Mouse (Mus musculus): ENCODE results near the gene Prss32. TPM values are rescaled to one million over a fixed set of nuclear protein-coding genes. Genes with fewer than 3 reads are reported as not detected.

Gene Prss32
- 1 to 10 TPM in 1 of 3 experiments, under 1 TPM in 1, not detected in 1; 0.34 to 1.1 TPM for polyA plus RNA-seq (2017; shearing (Covaris generic))

DNA sequence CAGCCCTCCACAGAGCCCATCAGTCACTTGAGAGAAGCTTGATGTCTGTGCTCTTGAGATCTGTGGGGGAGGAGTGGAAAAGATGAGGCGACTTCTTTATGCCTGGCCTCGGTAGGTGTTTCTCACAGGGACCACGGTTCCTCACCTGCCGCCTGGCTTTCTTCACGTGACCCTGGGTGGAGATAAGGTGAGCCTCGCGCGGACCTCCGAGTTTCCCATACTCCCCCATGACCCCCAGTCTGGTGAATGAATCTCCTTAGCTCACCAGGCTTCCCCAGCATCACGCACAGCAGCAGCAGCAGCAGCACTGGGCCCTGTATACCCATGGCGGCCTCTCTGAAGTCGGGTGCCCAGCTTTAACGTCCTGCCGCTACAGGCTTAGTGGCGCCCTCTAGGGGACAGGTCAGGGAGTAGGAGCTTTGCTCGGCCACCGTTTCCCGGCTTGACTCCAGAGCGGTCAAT lies at the start of gene Prss32, which contains the start of gene Prss41:
Gene Prss32, plus strand, starts transcription at position 44 of the 462 bp plus-strand sequence.
Gene Prss41, minus strand, starts transcription at position 361 of the 462 bp plus-strand sequence.
- ATAC-seq: peak; percentile 94

DNA sequence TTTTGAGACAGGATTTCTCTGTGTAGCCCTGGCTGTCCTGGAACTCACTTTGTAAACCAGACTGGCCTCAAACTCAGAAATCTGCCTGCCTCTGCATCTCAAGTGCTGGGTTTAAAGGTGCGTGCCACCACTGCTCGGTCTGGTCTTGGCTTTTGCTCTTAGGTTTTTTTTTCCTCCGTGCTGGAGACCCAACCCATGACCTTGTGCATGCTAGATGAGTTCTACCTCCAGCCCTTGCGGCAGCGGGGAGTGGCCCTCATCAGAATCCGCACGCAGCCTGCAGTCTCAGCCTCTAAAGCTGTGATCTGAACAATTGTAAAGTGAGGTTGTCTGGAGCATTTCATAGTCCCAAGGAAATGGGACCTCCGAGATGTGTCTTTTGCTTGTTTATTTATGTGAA lies 48.3 kb upstream of the Prss32 start:
- ATAC-seq: no peak

DNA sequence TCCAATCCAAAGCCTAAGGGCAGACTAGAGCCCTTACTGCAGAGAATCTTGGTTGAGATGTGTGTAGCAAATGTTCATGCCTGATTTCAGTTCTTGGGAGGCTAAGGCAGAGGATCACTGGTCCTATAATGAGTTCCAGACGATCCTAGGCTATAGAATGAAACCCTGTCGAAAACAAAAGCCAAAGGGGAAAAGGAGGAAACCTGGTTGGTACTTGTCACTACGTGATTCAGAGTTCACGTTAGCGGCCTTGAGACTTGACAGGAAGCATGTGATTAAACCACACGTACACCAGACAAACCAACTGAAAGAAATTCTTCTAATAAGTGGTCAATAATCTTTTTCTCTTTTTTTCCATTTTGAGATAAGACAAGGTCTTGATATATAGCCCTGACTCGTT lies 46.3 kb upstream of the Prss32 start:
- peak; percentile 95 for ATAC-seq

DNA sequence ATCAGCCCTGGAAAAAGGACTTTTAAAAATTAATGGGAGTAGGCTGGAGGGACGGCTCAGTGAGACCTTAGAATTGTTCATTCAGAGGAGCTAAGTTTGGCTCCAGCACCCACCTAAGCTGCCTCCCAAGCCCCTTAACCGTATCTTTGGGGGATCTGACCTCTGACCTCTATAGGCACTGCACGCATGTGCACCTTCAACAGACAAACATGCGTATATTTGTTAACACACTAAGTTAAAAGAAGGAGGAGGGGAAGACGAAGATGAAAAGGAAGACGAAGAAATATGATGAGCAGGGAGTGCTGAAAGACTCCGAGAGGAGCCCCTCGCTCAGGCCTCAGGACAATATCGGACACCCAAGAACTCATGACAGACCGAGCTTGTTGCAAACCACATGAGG lies 42.0 kb upstream of the Prss32 start:
- ATAC-seq: no peak

DNA sequence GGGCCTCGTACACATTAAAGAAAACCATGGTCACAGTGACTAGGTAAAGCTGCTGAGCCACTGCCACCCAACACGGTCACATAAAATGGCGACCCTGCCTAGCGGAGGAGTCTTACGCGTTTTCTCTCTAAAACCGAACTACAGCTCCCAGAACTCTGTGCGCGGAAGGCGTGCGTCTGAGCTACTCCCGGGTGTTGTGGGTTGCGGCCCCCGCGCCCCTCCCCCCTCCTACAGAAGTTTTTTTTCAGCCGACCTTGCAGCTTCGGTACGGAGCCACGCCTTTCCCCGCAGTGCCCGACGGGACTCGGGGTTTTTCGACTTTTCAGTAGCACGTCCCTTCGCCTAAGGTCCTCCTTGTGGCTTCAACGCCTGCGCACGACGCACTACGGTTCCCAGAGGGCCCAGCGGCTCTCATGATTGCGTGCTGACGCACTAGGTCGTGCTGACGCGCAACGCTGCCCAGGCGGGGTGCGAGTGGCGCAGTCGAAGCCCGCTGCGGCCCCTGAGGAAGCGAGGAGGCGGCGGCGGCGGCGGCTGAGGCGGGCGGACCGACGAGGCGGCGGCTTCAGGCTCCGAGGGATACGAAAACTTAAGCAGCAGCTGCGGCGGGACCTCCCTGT lies 40.8 kb upstream of the Prss32 start:
- peak; percentile 87 for ATAC-seq

DNA sequence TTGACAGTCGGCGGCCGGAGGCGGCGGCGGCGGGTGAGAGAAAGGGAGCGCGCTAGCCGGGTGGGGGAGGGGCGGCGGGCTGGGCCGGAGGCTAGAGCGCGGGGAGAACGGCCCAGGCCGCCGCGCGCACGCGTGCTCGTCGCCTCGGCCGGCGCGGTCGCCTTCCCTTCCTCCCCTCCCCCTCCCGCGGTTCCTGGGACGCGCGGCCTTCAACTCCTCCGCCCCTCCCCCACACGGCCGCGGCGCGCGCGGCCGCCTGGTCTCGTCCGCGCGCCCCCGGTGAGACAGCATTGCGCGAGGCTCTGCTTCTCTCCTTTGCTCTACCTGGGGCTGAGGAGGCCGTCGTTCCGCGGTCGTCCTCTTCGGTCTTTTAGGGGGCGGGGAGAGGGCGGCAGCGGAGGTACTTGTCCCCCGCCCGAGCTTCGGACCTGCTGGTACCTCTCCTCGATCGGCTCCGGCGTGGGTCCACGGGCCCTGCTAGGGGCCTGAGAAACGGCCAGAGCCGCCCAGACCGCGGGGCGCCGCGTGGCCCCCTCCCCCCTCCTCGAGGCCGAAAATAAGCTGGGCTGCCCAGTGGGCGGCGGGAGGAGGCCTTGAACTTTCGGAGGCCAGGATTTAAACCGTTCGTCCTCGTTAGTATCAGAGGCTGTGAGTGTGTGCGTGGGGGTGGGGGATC lies 40.2 kb upstream of the Prss32 start:
- ATAC-seq: no peak

DNA sequence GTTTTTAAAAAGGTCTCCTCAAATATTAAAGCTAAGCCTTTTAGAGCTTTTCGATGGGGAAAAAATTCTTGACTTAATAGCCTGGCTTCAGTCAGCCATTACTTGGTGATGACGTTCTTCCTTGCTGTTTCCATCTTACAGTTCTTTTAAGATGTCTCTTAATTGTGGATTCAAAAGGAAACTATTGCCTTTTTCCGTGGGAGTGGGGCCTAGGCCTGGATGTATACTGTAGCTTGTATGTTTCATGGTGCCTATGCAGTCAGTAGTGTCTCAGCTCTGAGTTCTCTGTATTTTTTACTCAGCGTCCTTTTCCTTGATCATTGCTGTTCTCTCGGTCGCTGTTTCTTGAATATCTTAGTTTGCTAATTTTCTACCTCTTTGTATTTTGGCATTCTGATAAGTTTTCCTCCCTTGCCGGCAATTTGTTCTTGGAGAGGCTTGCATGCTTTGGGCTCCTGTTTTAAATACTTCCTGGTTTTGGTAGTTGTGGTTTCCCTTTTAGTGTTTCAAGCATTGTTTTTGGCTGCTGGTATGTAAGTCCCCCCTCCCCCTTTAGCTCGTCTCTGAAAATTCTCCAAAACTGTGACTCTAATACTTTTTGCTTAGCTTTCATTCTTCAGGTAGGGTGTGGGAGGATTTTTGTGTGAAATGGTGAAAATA lies 39.1 kb upstream of the Prss32 start:
- ATAC-seq: peak; percentile 8

DNA sequence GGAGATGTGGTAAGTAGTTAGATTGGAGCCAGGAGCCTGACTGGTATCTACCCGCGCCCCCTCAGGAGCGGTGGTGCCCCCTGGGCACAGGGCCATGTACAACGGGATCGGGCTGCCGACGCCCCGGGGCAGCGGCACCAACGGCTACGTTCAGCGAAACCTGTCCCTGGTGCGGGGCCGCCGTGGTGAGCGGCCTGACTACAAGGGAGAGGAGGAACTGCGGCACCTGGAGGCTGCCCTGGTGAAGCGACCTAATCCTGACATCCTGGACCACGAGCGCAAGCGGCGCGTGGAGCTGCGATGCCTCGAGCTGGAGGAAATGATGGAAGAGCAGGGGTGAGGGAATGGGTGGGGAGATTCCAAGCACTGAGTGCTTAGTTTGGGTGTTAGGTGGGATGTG lies 36.8 kb upstream of the Prss32 start:
- no peak for ATAC-seq

DNA sequence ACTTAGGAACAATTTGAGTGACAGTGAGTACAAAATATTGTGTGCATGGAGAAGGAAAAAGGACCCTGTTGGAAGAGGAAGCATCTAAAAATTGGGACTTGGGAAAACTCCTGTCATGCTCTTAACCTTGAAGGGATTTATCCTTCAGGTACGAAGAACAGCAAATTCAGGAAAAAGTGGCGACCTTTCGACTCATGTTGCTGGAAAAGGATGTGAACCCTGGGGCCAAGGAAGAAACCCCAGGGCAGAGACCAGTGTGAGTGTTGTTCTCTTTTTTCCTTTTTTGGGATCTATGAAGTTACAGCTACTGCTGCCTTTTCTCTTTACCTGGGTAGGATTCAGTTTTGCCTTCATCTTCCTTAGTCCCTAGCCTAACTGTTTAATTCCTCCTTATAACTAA lies 35.7 kb upstream of the Prss32 start:
- ATAC-seq: no peak

DNA sequence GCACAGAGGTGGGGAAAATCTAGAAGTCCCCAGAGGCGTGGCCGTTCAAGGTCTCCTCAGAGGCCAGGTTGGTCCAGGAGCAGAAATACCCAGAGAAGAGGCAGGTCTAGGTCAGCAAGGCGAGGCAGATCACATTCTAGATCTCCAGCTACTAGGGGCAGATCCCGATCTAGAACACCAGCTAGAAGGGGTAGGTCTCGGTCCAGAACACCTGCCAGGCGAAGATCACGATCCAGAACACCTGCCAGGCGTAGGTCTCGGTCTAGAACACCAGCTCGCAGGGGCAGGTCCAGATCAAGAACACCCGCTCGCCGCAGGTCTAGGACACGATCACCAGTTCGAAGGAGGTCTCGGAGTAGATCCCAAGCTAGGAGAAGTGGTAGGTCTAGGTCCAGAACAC lies 28.0 kb upstream of the Prss32 start:
- no peak for ATAC-seq

DNA sequence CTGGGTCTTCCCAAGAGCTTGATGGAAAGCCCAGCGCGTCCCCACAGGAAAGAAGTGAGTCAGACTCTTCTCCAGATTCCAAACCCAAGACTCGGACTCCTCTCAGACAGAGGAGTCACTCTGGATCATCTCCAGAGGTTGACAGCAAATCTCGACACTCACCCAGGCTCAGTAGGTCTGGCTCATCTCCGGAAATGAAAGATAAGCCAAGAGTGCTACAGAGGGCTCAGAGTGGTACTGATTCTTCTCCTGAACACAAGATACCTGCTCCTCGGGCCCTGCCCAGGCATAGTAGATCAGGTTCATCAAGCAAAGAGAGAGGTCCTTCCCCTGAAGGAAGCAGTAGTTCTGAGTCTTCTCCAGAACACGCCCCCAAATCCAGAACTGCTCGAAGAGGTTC lies 25.1 kb upstream of the Prss32 start:
- no peak for ATAC-seq

DNA sequence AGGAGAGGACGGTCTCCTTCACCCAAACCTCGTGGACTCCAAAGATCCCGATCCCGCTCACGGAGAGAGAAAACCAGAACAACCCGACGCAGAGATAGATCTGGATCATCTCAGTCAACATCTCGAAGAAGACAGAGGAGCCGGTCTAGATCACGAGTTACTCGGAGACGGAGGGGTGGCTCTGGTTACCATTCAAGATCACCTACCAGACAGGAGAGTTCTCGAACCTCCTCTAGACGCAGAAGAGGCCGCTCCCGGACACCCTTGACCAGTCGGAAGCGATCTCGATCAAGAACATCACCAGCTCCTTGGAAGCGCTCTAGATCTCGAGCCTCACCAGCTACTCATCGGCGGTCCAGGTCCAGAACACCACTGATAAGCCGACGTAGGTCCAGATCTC lies 24.4 kb upstream of the Prss32 start:
- no peak for ATAC-seq

DNA sequence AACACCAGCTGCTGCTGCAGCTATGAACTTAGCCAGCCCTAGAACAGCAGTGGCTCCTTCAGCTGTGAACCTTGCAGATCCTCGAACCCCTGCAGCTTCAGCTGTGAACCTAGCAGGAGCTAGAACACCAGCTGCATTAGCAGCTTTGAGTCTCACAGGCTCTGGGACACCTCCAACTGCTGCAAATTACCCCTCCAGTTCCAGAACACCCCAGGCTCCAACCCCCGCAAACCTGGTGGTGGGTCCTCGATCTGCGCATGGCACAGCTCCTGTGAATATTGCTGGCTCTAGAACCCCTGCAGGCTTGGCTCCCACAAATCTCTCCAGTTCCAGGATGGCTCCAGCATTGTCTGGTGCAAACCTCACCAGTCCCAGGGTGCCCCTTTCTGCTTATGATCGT lies 22.9 kb upstream of the Prss32 start:
- no peak for ATAC-seq

DNA sequence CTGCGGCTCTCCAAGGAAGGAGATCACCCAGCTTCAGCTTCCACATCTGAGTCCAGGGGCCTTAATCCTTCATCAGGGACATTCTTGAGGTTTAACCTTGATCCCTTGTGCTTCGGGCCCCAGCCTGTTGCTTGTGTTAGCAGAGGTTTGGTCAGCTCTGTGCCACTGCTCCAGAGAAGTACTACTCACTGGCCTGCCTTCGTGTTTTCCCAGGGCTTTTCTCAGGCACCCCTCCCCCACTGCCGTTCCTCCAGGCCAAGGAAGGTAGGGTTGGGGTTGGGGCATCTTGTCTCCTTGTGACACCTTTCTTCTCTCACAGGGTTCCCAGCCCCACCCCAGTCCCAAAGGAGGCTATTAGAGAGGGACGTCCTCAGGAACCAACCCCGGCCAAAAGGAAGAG lies 21.6 kb upstream of the Prss32 start:
- ATAC-seq: no peak

DNA sequence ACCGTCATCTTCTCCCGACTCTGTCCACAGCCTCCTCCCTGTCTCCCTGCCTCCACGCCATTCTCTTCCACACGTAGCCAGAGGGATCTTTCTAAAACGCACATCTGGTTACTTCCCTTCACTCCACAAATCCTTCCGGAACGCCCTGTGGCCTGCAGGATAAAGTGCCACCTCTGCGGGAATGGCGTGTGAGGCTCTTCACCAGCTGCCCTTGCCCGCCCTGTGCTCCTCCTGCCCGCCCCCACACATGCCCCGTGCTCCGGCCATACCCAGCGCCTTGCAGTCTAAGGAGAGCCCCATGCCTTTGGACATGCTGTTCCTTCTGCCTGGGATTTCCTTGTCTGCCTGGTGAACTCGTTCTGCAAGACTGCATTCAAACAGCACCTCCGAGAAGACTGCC lies 20.6 kb upstream of the Prss32 start:
- no peak for ATAC-seq

DNA sequence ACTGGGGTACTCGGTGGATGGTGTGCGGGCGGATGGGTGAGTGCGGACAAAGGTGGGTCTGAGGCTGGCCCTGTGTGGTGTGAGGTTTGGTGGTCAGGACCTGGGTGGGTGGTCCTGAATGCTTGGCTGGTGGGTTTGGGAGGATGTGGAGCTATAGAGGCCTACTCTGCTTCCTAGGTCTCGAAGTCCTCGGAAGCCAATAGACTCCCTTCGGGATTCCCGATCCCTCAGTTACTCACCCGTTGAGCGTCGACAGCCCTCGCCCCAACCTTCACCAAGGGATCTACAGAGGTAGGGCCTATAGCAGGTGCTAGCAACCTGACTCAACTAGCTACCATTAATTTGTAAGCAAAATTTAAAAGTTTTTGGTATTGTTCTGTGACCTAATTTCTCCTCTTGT lies 20.0 kb upstream of the Prss32 start:
- no peak for ATAC-seq

DNA sequence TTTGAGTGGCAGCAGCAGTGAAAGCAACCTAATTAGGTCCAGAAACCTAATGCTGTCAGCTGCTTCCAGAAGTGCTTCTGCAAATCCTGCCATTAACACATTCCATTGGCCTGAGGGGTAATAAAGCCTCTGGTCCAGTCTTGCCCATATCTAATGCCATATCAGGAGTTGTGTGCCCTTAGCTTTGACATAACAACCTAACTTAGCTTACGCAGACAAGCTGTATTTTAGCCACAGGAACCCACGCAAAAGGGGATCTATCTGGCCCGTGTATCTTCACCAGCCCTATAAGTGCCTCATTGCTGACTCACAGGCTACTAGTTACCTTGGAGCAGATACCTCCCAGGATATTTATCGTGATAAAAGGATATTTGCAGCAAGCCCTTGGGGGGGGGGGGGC lies 18.1 kb upstream of the Prss32 start:
- no peak for ATAC-seq

DNA sequence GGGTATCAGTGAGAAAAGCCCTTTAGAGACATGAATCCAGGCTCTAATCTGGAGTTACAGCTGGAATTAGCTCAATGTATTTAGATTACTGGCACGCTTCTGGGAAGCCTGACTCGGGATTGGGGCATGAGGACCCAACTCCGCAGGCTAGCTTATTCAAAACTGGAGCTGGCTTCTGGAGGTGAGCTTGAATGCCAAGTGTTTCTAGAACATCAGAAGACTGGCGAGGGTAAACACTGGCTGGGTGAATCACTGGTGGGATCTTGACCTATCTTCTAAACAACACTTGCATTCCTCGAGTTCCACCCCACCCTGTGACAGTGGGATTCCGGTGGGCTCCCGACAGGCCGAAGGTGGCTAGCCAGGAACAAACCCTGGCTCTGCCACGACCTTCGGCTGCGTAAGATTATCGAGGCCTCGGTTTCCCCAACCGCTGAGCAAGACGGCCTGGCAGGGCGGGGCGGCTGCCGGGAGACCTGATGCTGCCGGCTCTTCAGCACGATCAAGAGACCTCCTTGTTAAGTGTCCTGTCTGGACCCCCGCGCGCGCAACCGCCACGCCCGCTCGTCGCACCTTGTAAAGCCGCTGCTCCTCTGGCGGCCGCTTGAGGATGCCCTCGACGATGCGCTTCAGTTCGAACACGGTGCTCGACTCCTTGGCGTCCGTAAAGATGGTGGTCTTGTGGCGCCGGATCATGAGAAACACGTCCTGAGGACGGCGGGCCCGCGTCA lies 15.2 kb upstream of the Prss32 start:
- ATAC-seq: peak; percentile 46

DNA sequence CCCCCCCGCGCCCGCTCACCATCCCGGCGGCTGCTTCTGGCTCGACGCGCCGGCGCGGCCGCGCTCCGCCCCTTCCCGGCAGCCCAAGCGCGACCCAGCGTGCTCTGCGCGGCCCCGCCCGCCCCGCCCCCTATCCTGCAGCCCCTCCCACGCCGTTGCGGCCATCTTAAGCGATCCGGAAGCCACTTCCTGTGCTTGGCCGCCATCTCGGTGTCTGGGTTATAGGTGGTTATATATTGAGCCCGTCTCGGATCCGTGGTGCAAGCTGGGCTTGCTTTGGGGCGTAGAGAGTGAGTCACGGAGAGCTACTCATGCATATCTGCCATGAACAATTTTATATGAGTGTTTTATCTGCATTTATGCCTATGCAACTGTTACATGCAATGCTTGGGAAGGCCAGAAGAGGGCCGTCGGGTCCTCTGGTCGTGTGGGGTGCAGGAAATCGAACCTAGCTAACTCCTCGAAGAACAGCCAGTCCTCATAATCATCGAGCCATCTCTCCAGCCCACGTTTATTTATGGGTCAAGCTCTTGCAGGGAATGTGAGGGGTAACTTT lies 14.5 kb upstream of the Prss32 start, which contains the start of gene Elob:
Gene Elob, minus strand, starts transcription at position 73 of the 556 bp plus-strand sequence.
- ATAC-seq: peak; percentile 77

DNA sequence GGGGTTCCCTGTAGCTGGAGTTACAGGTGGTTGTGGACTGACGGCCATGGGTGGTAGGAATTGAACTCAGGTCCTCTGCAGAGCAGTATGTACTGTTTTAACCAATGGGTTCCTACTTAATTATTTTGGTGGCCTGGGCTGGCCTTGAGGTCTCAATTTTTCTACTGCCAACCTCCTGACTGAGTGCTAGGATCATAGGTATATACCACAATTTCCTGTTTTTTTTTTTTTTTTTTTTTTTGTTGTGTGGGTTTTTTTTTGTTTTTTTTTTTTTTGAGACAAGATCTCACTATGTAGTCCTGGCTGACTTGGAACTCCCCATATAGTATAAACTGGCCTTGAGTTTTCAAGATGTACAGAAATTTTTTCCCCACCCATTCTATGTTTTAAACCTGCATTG lies 12.5 kb upstream of the Prss32 start:
- no peak for ATAC-seq

DNA sequence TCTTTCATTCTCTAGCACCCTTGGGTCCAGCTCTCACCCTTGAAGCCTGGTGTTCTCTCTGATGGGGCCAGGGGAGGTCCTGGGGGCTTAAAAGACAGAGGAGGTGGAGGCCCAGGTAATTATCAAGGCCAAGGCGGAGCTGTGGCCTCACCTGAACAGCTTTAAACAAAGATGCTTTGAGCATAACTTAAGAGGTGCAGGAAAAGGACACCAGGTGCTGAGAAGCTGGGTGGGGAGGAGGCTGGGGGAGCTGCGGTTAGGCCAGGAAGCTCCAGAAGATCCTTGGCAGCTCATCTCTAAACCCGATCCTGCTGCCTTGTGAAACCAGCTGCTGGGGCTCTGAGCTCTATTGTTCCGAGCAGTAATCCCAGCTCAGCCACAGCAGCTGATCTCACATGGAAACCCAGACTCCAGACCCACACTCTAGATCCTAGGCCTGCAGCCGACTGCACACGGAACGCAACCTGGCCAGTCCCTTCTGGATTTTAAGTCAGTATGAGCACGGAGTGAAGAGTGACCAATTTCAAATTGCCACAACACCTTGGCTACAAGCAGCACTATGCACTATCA lies 7.6 kb upstream of the Prss32 start, which contains the start of gene Prss33:
Gene Prss33, minus strand, starts transcription at position 51 of the 570 bp plus-strand sequence.
- no peak for ATAC-seq

DNA sequence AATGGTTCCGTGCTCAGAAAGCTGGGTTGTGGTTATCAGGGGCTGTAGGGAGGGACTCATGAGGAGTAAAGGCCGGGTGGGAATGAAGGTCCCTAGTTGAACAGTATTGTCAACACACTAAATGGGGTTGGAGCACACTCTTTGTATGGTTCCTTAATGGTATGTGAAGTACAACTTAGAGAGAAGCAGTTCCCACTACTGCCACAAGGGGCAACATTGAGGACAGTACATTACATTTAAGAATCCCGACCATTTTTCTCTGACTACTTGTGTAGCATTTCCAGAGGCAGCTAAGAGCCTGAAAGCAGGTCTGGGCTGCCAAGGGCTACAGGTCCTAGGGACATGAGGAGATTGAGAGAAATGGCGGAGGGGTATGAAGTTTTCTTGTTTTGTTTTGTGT lies 2.5 kb upstream of the Prss32 start:
- peak; percentile 35 for ATAC-seq
